Mouse (Mus musculus): ENCODE measurements around the gene Gm32687. TPM values are rescaled to one million over a fixed set of nuclear protein-coding genes. Genes with fewer than 3 reads are reported as not detected.

The Gm32687 gene
- 1.8 TPM for polyA plus RNA-seq (2014; fragmentation: Illumina TruSeq; extraction: RNeasy Lipid Tissue Mini Kit (QIAGEN cat#74804); ENCODE audit: insufficient read depth, low read depth, low replicate concordance)

GRCm38 (mm10) chr10:81863409-81864407 is at the start of gene Gm32687:
Gene Gm32687, plus strand, starts transcription at chr10:81863934.

GRCm38 (mm10) chr10:81929842-81930743 is 66.4 kb downstream of the Gm32687 start, which contains the start of gene Zfp781:
Gene Zfp781, minus strand, starts transcription at chr10:81930480.

Other genes with a start within 250 kb of the Gm32687 start
- 5.9 TPM for gene Sirt6, start 236.1 kb upstream of the Gm32687 start, polyA plus RNA-seq (2014; fragmentation: Illumina TruSeq; extraction: RNeasy Lipid Tissue Mini Kit (QIAGEN cat#74804); ENCODE audit: insufficient read depth, low read depth, low replicate concordance)
- gene Ankrd24, start 235.4 kb upstream of the Gm32687 start, polyA plus RNA-seq (2014; fragmentation: Illumina TruSeq; extraction: RNeasy Lipid Tissue Mini Kit (QIAGEN cat#74804); ENCODE audit: insufficient read depth, low read depth, low replicate concordance) = 8.1 TPM
- 2.7 TPM for gene Gm10778, start 214.9 kb upstream of the Gm32687 start, polyA plus RNA-seq (2014; fragmentation: Illumina TruSeq; extraction: RNeasy Lipid Tissue Mini Kit (QIAGEN cat#74804); ENCODE audit: insufficient read depth, low read depth, low replicate concordance)
- 5.8 TPM for gene Zfp433, start 159.1 kb upstream of the Gm32687 start, polyA plus RNA-seq (2014; fragmentation: Illumina TruSeq; extraction: RNeasy Lipid Tissue Mini Kit (QIAGEN cat#74804); ENCODE audit: insufficient read depth, low read depth, low replicate concordance)
- 2.0 TPM for gene Gm3055, start 92.8 kb upstream of the Gm32687 start, polyA plus RNA-seq (2014; fragmentation: Illumina TruSeq; extraction: RNeasy Lipid Tissue Mini Kit (QIAGEN cat#74804); ENCODE audit: insufficient read depth, low read depth, low replicate concordance)
- gene Gm4767, start 51.7 kb upstream of the Gm32687 start, polyA plus RNA-seq (2014; fragmentation: Illumina TruSeq; extraction: RNeasy Lipid Tissue Mini Kit (QIAGEN cat#74804); ENCODE audit: insufficient read depth, low read depth, low replicate concordance) = 0.68 TPM
- gene Zfp781, start 66.5 kb downstream of the Gm32687 start, polyA plus RNA-seq (2014; fragmentation: Illumina TruSeq; extraction: RNeasy Lipid Tissue Mini Kit (QIAGEN cat#74804); ENCODE audit: insufficient read depth, low read depth, low replicate concordance) = 1.3 TPM
- gene Zfp873, start 184.2 kb downstream of the Gm32687 start, polyA plus RNA-seq (2014; fragmentation: Illumina TruSeq; extraction: RNeasy Lipid Tissue Mini Kit (QIAGEN cat#74804); ENCODE audit: insufficient read depth, low read depth, low replicate concordance) = 3.5 TPM
- gene BC024063, start 219.4 kb downstream of the Gm32687 start, polyA plus RNA-seq (2014; fragmentation: Illumina TruSeq; extraction: RNeasy Lipid Tissue Mini Kit (QIAGEN cat#74804); ENCODE audit: insufficient read depth, low read depth, low replicate concordance) = 1.3 TPM